Mouse (Mus musculus) embryonic fibroblast, embryonic 13.5 days (primary cell): ENCODE measurements around the gene Sertad1.

Experiments used
- CTCF ChIP-seq: IDR thresholded peaks from 2 replicates; pipeline ENCODE4 v1.5.1; 2011; ENCODE audit warnings: mild to moderate bottlenecking, control low read depth, low read length, moderate library complexity, borderline replicate concordance; ENCODE audit not compliant: insufficient read depth
- POLR2A ChIP-seq: IDR thresholded peaks from 2 replicates; pipeline ENCODE4 v1.6.1; 2011; ENCODE audit warnings: low read depth, mild to moderate bottlenecking, control low read depth, low read length, moderate library complexity

- TF ChIP-seq CTCF (no peak), POLR2A (no peak)
Measured at GRCm38 (mm10) chr7:27490227-27490542, 3.5 kb downstream of the Sertad1 start.
